Mouse (Mus musculus) liver, embryonic 12.5 days (tissue): ENCODE results near the gene Phospho1. TPM values are rescaled to one million over a fixed set of nuclear protein-coding genes. Genes with fewer than 3 reads are reported as not detected.

ENCODE experiments used
- ATAC-seq: fragments of 200-750 bp; cut with Nextera tagmentation; 2 replicates; pipeline ENCODE4 v1.8.0; 2017; ENCODE audit warnings: moderate number of reproducible peaks, mild to moderate bottlenecking, moderate library complexity
- H3K27ac ChIP-seq: fragments of 300-500 bp; sonication (generic); 2 replicates; pipeline ENCODE4 v1.5.1; 2016; ENCODE audit warnings: mild to moderate bottlenecking
- H3K27me3 ChIP-seq: fragments of 300-500 bp; sonication (generic); replicated peaks from 2 replicates; pipeline ENCODE4 v1.6.1; 2016; ENCODE audit warnings: mild to moderate bottlenecking, moderate library complexity
- H3K36me3 ChIP-seq: fragments of 300-500 bp; sonication (generic); 2 replicates; pipeline ENCODE4 v1.6.1; 2016; ENCODE audit warnings: mild to moderate bottlenecking, moderate library complexity
- H3K4me1 ChIP-seq: fragments of 300-500 bp; sonication (generic); 2 replicates; pipeline ENCODE4 v1.6.1; 2016
- H3K4me2 ChIP-seq: fragments of 300-500 bp; sonication (generic); 2 replicates; pipeline ENCODE4 v1.6.1; 2016; ENCODE audit warnings: mild to moderate bottlenecking, moderate library complexity
- H3K4me3 ChIP-seq: fragments of 300-500 bp; sonication (generic); 2 replicates; pipeline ENCODE4 v1.5.1; 2016; ENCODE audit warnings: mild to moderate bottlenecking, moderate library complexity
- H3K9ac ChIP-seq: fragments of 300-500 bp; sonication (generic); 2 replicates; pipeline ENCODE4 v1.6.1; 2016; ENCODE audit warnings: mild to moderate bottlenecking, moderate library complexity
- H3K9me3 ChIP-seq: fragments of 300-500 bp; sonication (generic); replicated peaks from 2 replicates; pipeline ENCODE4 v1.6.1; 2016; ENCODE audit warnings: mild to moderate bottlenecking, moderate library complexity
- WGBS: fragments of 180-500 bp; shearing (Covaris S2); methylation state at CpG from one replicate; pipeline ENCODE4 v1.1.7; 2016; ENCODE audit not compliant: insufficient replicate concordance; 5-methylcytosine and 5-hydroxymethylcytosine counted together
- polyA plus RNA-seq: library from polyadenylated mRNA; unstranded; fragments of >200 nt; fragmentation: Nextera tagmentation; extraction: Ambion mirVana; gene quantifications from 2 replicates; pipeline ENCODE4 v1.2.1, GENCODE M21; 2016

Phospho1 gene
- polyA plus RNA-seq, 1 experiment from 2014 or later: 3.4 TPM

GRCm38 (mm10) chr11:95828181-95828964 lies 4.1 kb downstream of the Phospho1 start:
- Histone ChIP-seq H3K4me3 (no peak overlapping the region), H3K9ac (0 out of 2 replicates have a peak overlapping the region, but pooled peaks have one; percentile 10), H3K27me3 (peaks cover 77% of the 10 kb centered on the region), H3K4me2 (peak overlapping the region; percentile 5; the same call in 1 of the 2 replicates), H3K9me3 (no peaks in the 10 kb centered on the region), H3K27ac (no peak overlapping the region), H3K36me3 (peaks cover 12% of the 10 kb centered on the region), H3K4me1 (peaks cover 81% of the 10 kb centered on the region)
- WGBS: 44% methylated on average over 11 of the region's 11 CpGs
- no peak for ATAC-seq

GRCm38 (mm10) chr11:95829526-95830050 lies 5.3 kb downstream of the Phospho1 start:
- H3K9ac ChIP-seq: no peak overlapping the region
- 49% methylated on average over 4 of the region's 4 CpGs for WGBS
- no peak overlapping the region for H3K4me3 ChIP-seq
- H3K27ac ChIP-seq: no peak overlapping the region
- ATAC-seq: no peak
- H3K4me2 ChIP-seq: no peak overlapping the region
- peaks cover 87% of the 10 kb centered on the region for H3K4me1 ChIP-seq
- peaks cover 88% of the 10 kb centered on the region for H3K27me3 ChIP-seq
- H3K36me3 ChIP-seq: peaks cover 12% of the 10 kb centered on the region
- no peaks in the 10 kb centered on the region for H3K9me3 ChIP-seq

- Histone ChIP-seq H3K4me1 (peaks cover 87% of the 10 kb centered on the region), H3K36me3 (peaks cover 12% of the 10 kb centered on the region), H3K9ac (peak overlapping the region; percentile 47), H3K9me3 (no peaks in the 10 kb centered on the region), H3K4me2 (peak overlapping the region; percentile 65), H3K27me3 (peaks cover 87% of the 10 kb centered on the region), H3K4me3 (peak overlapping the region; percentile 41), H3K27ac (no peak overlapping the region)
- WGBS: 3% methylated on average over 80 of the region's 80 CpGs
- ATAC-seq: no peak
Observed at GRCm38 (mm10) chr11:95830411-95831275, 6.3 kb downstream of the Phospho1 start.

DNA sequence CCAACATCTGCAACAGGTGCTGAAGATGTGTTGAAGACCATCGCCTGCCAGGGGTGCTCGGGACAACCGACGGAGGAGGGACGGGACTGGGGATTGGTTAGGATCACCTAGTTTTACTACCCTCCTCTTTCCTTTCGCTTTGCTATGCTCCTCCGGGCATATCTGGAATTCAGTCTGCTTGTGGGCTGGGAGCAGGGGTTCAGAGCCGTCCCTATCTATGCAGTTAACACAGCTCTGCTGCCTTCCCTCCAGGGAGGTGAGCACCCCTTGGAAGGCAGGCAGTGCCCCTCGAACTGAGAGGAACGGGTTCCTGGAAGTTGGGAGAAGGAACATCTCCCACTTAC lies 6.9 kb downstream of the Phospho1 start:
- H3K4me1 ChIP-seq: peaks cover 87% of the 10 kb centered on the region
- peaks cover 12% of the 10 kb centered on the region for H3K36me3 ChIP-seq
- no peak for ATAC-seq
- peak overlapping the region; percentile 41 for H3K4me3 ChIP-seq
- H3K27me3 ChIP-seq: peaks cover 81% of the 10 kb centered on the region
- H3K27ac ChIP-seq: no peak overlapping the region
- H3K9ac ChIP-seq: peak overlapping the region; percentile 47
- WGBS: 2% methylated on average over 10 of the region's 10 CpGs
- H3K4me2 ChIP-seq: peak overlapping the region; percentile 65
- H3K9me3 ChIP-seq: no peaks in the 10 kb centered on the region

DNA sequence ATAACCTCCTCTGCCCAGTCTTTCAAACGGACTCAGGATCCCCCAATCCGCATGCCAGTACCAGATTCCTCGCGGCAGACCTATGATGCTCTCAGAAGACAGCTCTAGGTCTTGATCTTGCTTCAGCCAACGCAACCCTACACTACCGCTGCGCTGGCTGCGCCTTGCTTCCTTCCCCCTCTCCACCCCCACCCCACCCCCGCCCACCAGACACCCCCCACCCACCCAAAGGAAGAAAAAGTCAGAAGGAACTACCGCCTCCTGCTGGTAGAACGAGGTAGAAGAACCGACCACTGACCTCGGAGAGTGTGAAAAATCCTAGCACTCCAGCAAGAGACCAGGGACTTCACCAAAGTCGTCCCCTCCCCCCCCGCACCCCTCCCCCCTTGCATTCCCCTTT lies 7.3 kb downstream of the Phospho1 start:
- Histone ChIP-seq H3K4me3 (peak overlapping the region; percentile 41), H3K9me3 (no peaks in the 10 kb centered on the region), H3K36me3 (peaks cover 12% of the 10 kb centered on the region), H3K27ac (no peak overlapping the region), H3K4me2 (peak overlapping the region; percentile 65), H3K4me1 (peaks cover 87% of the 10 kb centered on the region), H3K27me3 (peaks cover 81% of the 10 kb centered on the region), H3K9ac (peak overlapping the region; percentile 47; the same call in 1 of the 2 replicates)
- no peak for ATAC-seq
- WGBS: 8% methylated on average over 15 of the region's 15 CpGs

GRCm38 (mm10) chr11:95832129-95833005 lies 8.1 kb downstream of the Phospho1 start:
- Histone ChIP-seq H3K36me3 (peaks cover 12% of the 10 kb centered on the region), H3K4me3 (no peak overlapping the region), H3K4me2 (no peak overlapping the region), H3K9me3 (no peaks in the 10 kb centered on the region), H3K27ac (no peak overlapping the region), H3K27me3 (peaks cover 86% of the 10 kb centered on the region), H3K9ac (no peak overlapping the region), H3K4me1 (peaks cover 87% of the 10 kb centered on the region)
- no peak for ATAC-seq
- 60% methylated on average over 18 of the region's 18 CpGs for WGBS

GRCm38 (mm10) chr11:95833006-95833570 lies 8.8 kb downstream of the Phospho1 start:
- WGBS: 45% methylated on average over 8 of the region's 8 CpGs
- peaks cover 84% of the 10 kb centered on the region for H3K4me1 ChIP-seq
- ATAC-seq: no peak
- H3K4me3 ChIP-seq: no peak overlapping the region
- peak overlapping the region; percentile 64 for H3K4me2 ChIP-seq
- no peak overlapping the region for H3K27ac ChIP-seq
- H3K36me3 ChIP-seq: peaks cover 12% of the 10 kb centered on the region
- H3K27me3 ChIP-seq: peaks cover 85% of the 10 kb centered on the region
- no peak overlapping the region for H3K9ac ChIP-seq
- no peaks in the 10 kb centered on the region for H3K9me3 ChIP-seq

GRCm38 (mm10) chr11:95833631-95834142 lies 9.4 kb downstream of the Phospho1 start:
- H3K27ac ChIP-seq: no peak overlapping the region

GRCm38 (mm10) chr11:95834143-95834667 lies 9.9 kb downstream of the Phospho1 start:
- Histone ChIP-seq H3K9ac (peak overlapping the region; percentile 58), H3K9me3 (no peaks in the 10 kb centered on the region), H3K4me2 (peak overlapping the region; percentile 64), H3K27ac (peak overlapping the region; percentile 79), H3K4me3 (peak overlapping the region; percentile 31), H3K4me1 (peaks cover 84% of the 10 kb centered on the region), H3K27me3 (peaks cover 75% of the 10 kb centered on the region), H3K36me3 (peaks cover 12% of the 10 kb centered on the region)
- peak; percentile 27 for ATAC-seq
- WGBS: 2% methylated on average over 22 of the region's 22 CpGs

More at GRCm38 (mm10) chr11:95833631-95834142, 9.4 kb downstream of the Phospho1 start:
- peaks cover 12% of the 10 kb centered on the region for H3K36me3 ChIP-seq
- H3K27me3 ChIP-seq: peaks cover 81% of the 10 kb centered on the region
- no peaks in the 10 kb centered on the region for H3K9me3 ChIP-seq
- peak overlapping the region; percentile 31 for H3K4me3 ChIP-seq
- WGBS: 13% methylated on average over 18 of the region's 18 CpGs
- peak; percentile 9; the same call in 1 of the 2 replicates for ATAC-seq
- peak overlapping the region; percentile 58; the same call in 1 of the 2 replicates for H3K9ac ChIP-seq
- peaks cover 84% of the 10 kb centered on the region for H3K4me1 ChIP-seq
- H3K4me2 ChIP-seq: peak overlapping the region; percentile 64

- ATAC-seq: peak; percentile 83
- Histone ChIP-seq H3K36me3 (peaks cover 9% of the 10 kb centered on the region), H3K4me1 (peaks cover 78% of the 10 kb centered on the region), H3K9ac (peak overlapping the region; percentile 58), H3K4me2 (peak overlapping the region; percentile 64), H3K27ac (peak overlapping the region; percentile 79), H3K4me3 (peak overlapping the region; percentile 31), H3K27me3 (peaks cover 67% of the 10 kb centered on the region), H3K9me3 (no peaks in the 10 kb centered on the region)
- WGBS: 4% methylated on average over 15 of the region's 15 CpGs
Observed at GRCm38 (mm10) chr11:95834742-95835710, 10.7 kb downstream of the Phospho1 start.
